Mouse (Mus musculus): ENCODE data around the gene Mul1. TPM values are rescaled to one million over a fixed set of nuclear protein-coding genes. Genes with fewer than 3 reads are reported as not detected.

Mul1 gene
- polyA plus RNA-seq, 1 experiment from 2014 or later: 18.5 TPM

- peak; percentile 94 for DNase-seq (ENCODE audit: low spot score, missing footprints)
- Histone ChIP-seq H3K9ac (ENCODE audit: low read length) (peak overlapping the region; percentile 46; the same call in 1 of the 2 replicates), H3K27me3 (ENCODE audit: control insufficient read depth, insufficient read depth, low read length) (peaks cover 2% of the 10 kb centered on the region; the same call in 1 of the 2 replicates), H3K4me3 (ENCODE audit: low read depth, low read length) (no peak overlapping the region), H3K9me3 (ENCODE audit: control insufficient read depth, low read length) (no peaks in the 10 kb centered on the region), H3K36me3 (ENCODE audit: control insufficient read depth, insufficient read depth, low read length) (no peaks in the 10 kb centered on the region), H3K4me2 (peak overlapping the region; percentile 32), H3K4me1 (ENCODE audit: control insufficient read depth, insufficient read depth, low read length) (peaks cover 34% of the 10 kb centered on the region), H3K27ac (ENCODE audit: low read depth, low read length) (peak overlapping the region; percentile 94)
- WGBS: 5% methylated on average over 11 of the region's 11 CpGs
- peak; percentile 64; the same call in 1 of the 2 replicates for ATAC-seq (ENCODE audit: low FRiP score)
These were observed 29.5 kb downstream of the Mul1 start for GRCm38 (mm10) chr4:138463832-138464487.

- Histone ChIP-seq H3K9ac (ENCODE audit: low read length) (0 out of 2 replicates have a peak overlapping the region, but pooled peaks have one; percentile 22), H3K4me2 (peak overlapping the region; percentile 32), H3K4me1 (ENCODE audit: control insufficient read depth, insufficient read depth, low read length) (peaks cover 31% of the 10 kb centered on the region), H3K4me3 (ENCODE audit: low read depth, low read length) (no peak overlapping the region), H3K27me3 (ENCODE audit: control insufficient read depth, insufficient read depth, low read length) (peaks cover 2% of the 10 kb centered on the region; the same call in 1 of the 2 replicates), H3K9me3 (ENCODE audit: control insufficient read depth, low read length) (no peaks in the 10 kb centered on the region), H3K36me3 (ENCODE audit: control insufficient read depth, insufficient read depth, low read length) (no peaks in the 10 kb centered on the region), H3K27ac (ENCODE audit: low read depth, low read length) (peak overlapping the region; percentile 94)
- 1% methylated on average over 19 of the region's 22 CpGs for WGBS
- ATAC-seq (ENCODE audit: low FRiP score) (peak; percentile 77), DNase-seq (ENCODE audit: low spot score, missing footprints) (peak; percentile 97)
These were observed 30.3 kb downstream of the Mul1 start for GRCm38 (mm10) chr4:138464667-138465353.

GRCm38 (mm10) chr4:138465446-138465845, 31.0 kb downstream of the Mul1 start:
- Histone ChIP-seq H3K9me3 (ENCODE audit: control insufficient read depth, low read length) (no peaks in the 10 kb centered on the region), H3K27me3 (ENCODE audit: control insufficient read depth, insufficient read depth, low read length) (peaks cover 2% of the 10 kb centered on the region; the same call in 1 of the 2 replicates), H3K4me3 (ENCODE audit: low read depth, low read length) (no peak overlapping the region), H3K27ac (ENCODE audit: low read depth, low read length) (peak overlapping the region; percentile 94; the same call in 1 of the 2 replicates), H3K9ac (ENCODE audit: low read length) (0 out of 2 replicates have a peak overlapping the region, but pooled peaks have one; percentile 22), H3K4me2 (no peak overlapping the region), H3K4me1 (ENCODE audit: control insufficient read depth, insufficient read depth, low read length) (peaks cover 28% of the 10 kb centered on the region), H3K36me3 (ENCODE audit: control insufficient read depth, insufficient read depth, low read length) (no peaks in the 10 kb centered on the region)
- WGBS: 32% methylated on average over 8 of the region's 8 CpGs
- ATAC-seq (ENCODE audit: low FRiP score) (no peak), DNase-seq (ENCODE audit: low spot score, missing footprints) (peak; percentile 82)

GRCm38 (mm10) chr4:138466690-138467089, 32.2 kb downstream of the Mul1 start:
- H3K4me2 ChIP-seq: no peak overlapping the region
- peaks cover 2% of the 10 kb centered on the region; the same call in 1 of the 2 replicates for H3K27me3 ChIP-seq (ENCODE audit: control insufficient read depth, insufficient read depth, low read length)
- H3K36me3 ChIP-seq (ENCODE audit: control insufficient read depth, insufficient read depth, low read length): no peaks in the 10 kb centered on the region
- 69% methylated on average over 6 of the region's 6 CpGs for WGBS
- DNase-seq (ENCODE audit: low spot score, missing footprints) (peak; percentile 49), ATAC-seq (ENCODE audit: low FRiP score) (no peak)
- no peak overlapping the region for H3K4me3 ChIP-seq (ENCODE audit: low read depth, low read length)
- H3K9me3 ChIP-seq (ENCODE audit: control insufficient read depth, low read length): no peaks in the 10 kb centered on the region
- no peak overlapping the region for H3K27ac ChIP-seq (ENCODE audit: low read depth, low read length)
- no peak overlapping the region for H3K9ac ChIP-seq (ENCODE audit: low read length)
- H3K4me1 ChIP-seq (ENCODE audit: control insufficient read depth, insufficient read depth, low read length): peaks cover 28% of the 10 kb centered on the region

- ATAC-seq (ENCODE audit: low FRiP score) (no peak), DNase-seq (ENCODE audit: low spot score, missing footprints) (peak; percentile 56)
- no peaks in the 10 kb centered on the region for H3K36me3 ChIP-seq (ENCODE audit: control insufficient read depth, insufficient read depth, low read length)
- peaks cover 2% of the 10 kb centered on the region; the same call in 1 of the 2 replicates for H3K27me3 ChIP-seq (ENCODE audit: control insufficient read depth, insufficient read depth, low read length)
- H3K4me1 ChIP-seq (ENCODE audit: control insufficient read depth, insufficient read depth, low read length): peaks cover 28% of the 10 kb centered on the region
- H3K4me2 ChIP-seq: no peak overlapping the region
- H3K27ac ChIP-seq (ENCODE audit: low read depth, low read length): no peak overlapping the region
- 81% methylated on average over 5 of the region's 5 CpGs for WGBS
- no peak overlapping the region for H3K4me3 ChIP-seq (ENCODE audit: low read depth, low read length)
- no peaks in the 10 kb centered on the region for H3K9me3 ChIP-seq (ENCODE audit: control insufficient read depth, low read length)
- H3K9ac ChIP-seq (ENCODE audit: low read length): no peak overlapping the region
These were observed 33.0 kb downstream of the Mul1 start for GRCm38 (mm10) chr4:138467451-138467850.

GRCm38 (mm10) chr4:138469080-138469479, 34.6 kb downstream of the Mul1 start:
- no peak overlapping the region for H3K4me2 ChIP-seq
- DNase-seq (ENCODE audit: low spot score, missing footprints) (no peak), ATAC-seq (ENCODE audit: low FRiP score) (no peak)
- H3K27me3 ChIP-seq (ENCODE audit: control insufficient read depth, insufficient read depth, low read length): peaks cover 2% of the 10 kb centered on the region; the same call in 1 of the 2 replicates
- no peak overlapping the region for H3K27ac ChIP-seq (ENCODE audit: low read depth, low read length)
- H3K9me3 ChIP-seq (ENCODE audit: control insufficient read depth, low read length): no peaks in the 10 kb centered on the region
- no peaks in the 10 kb centered on the region for H3K36me3 ChIP-seq (ENCODE audit: control insufficient read depth, insufficient read depth, low read length)
- H3K4me1 ChIP-seq (ENCODE audit: control insufficient read depth, insufficient read depth, low read length): peaks cover 14% of the 10 kb centered on the region
- WGBS: 15% methylated on average over 7 of the region's 7 CpGs
- H3K4me3 ChIP-seq (ENCODE audit: low read depth, low read length): no peak overlapping the region
- H3K9ac ChIP-seq (ENCODE audit: low read length): no peak overlapping the region

GRCm38 (mm10) chr4:138471241-138471640, 36.8 kb downstream of the Mul1 start:
- Histone ChIP-seq H3K9ac (ENCODE audit: low read length) (no peak overlapping the region), H3K4me3 (ENCODE audit: low read depth, low read length) (no peak overlapping the region), H3K27ac (ENCODE audit: low read depth, low read length) (no peak overlapping the region), H3K4me2 (no peak overlapping the region), H3K4me1 (ENCODE audit: control insufficient read depth, insufficient read depth, low read length) (no peaks in the 10 kb centered on the region), H3K27me3 (ENCODE audit: control insufficient read depth, insufficient read depth, low read length) (no peaks in the 10 kb centered on the region), H3K9me3 (ENCODE audit: control insufficient read depth, low read length) (no peaks in the 10 kb centered on the region), H3K36me3 (ENCODE audit: control insufficient read depth, insufficient read depth, low read length) (no peaks in the 10 kb centered on the region)
- WGBS: 82% methylated on average over 7 of the region's 7 CpGs
- no peak for ATAC-seq (ENCODE audit: low FRiP score)
- peak; percentile 49 for DNase-seq (ENCODE audit: low spot score, missing footprints)

GRCm38 (mm10) chr4:138479595-138479994, 45.1 kb downstream of the Mul1 start:
- WGBS: 76% methylated on average over 7 of the region's 7 CpGs
- Histone ChIP-seq H3K27ac (ENCODE audit: low read depth, low read length) (no peak overlapping the region), H3K36me3 (ENCODE audit: control insufficient read depth, insufficient read depth, low read length) (no peaks in the 10 kb centered on the region), H3K27me3 (ENCODE audit: control insufficient read depth, insufficient read depth, low read length) (no peaks in the 10 kb centered on the region), H3K4me1 (ENCODE audit: control insufficient read depth, insufficient read depth, low read length) (no peaks in the 10 kb centered on the region), H3K9ac (ENCODE audit: low read length) (no peak overlapping the region), H3K4me3 (ENCODE audit: low read depth, low read length) (no peak overlapping the region), H3K4me2 (no peak overlapping the region), H3K9me3 (ENCODE audit: control insufficient read depth, low read length) (no peaks in the 10 kb centered on the region)
- DNase-seq (ENCODE audit: low spot score, missing footprints) (no peak), ATAC-seq (ENCODE audit: low FRiP score) (no peak)

- ATAC-seq (ENCODE audit: low FRiP score) (no peak), DNase-seq (ENCODE audit: low spot score, missing footprints) (peak; percentile 47)
- Histone ChIP-seq H3K36me3 (ENCODE audit: control insufficient read depth, insufficient read depth, low read length) (no peaks in the 10 kb centered on the region), H3K27ac (ENCODE audit: low read depth, low read length) (no peak overlapping the region), H3K4me3 (ENCODE audit: low read depth, low read length) (no peak overlapping the region), H3K4me2 (no peak overlapping the region), H3K27me3 (ENCODE audit: control insufficient read depth, insufficient read depth, low read length) (no peaks in the 10 kb centered on the region), H3K9ac (ENCODE audit: low read length) (no peak overlapping the region), H3K4me1 (ENCODE audit: control insufficient read depth, insufficient read depth, low read length) (no peaks in the 10 kb centered on the region), H3K9me3 (ENCODE audit: control insufficient read depth, low read length) (no peaks in the 10 kb centered on the region)
- 68% methylated on average over 9 of the region's 9 CpGs for WGBS
These were observed 46.5 kb downstream of the Mul1 start for GRCm38 (mm10) chr4:138480962-138481361.
